Mouse (Mus musculus) limb, embryonic 11.5 days (tissue): ENCODE results near the gene Rab26. TPM values are rescaled to one million over a fixed set of nuclear protein-coding genes. Genes with fewer than 3 reads are reported as not detected.

Source experiments
- ATAC-seq: fragments of 200-750 bp; cut with Nextera tagmentation; 2 replicates; pipeline ENCODE4 v1.8.0; 2017; ENCODE audit warnings: low read depth; ENCODE audit not compliant: insufficient number of reproducible peaks, low FRiP score, low TSS enrichment
- DNase-seq: peaks from one replicate; pipeline ENCODE4 v3.0.0-alpha.2; 2015; ENCODE audit warnings: low spot score
- H3K27ac ChIP-seq: fragments of 300-500 bp; sonication (generic); replicated peaks from 2 replicates; pipeline ENCODE4 v1.5.1; 2014; ENCODE audit warnings: low read depth, mild to moderate bottlenecking, low read length
- H3K27me3 ChIP-seq: fragments of 300-500 bp; sonication (generic); 2 replicates; pipeline ENCODE4 v1.6.1; 2014; ENCODE audit warnings: mild to moderate bottlenecking, low read length, mixed read lengths; ENCODE audit not compliant: control insufficient read depth, insufficient read depth
- H3K36me3 ChIP-seq: fragments of 300-500 bp; sonication (generic); 2 replicates; pipeline ENCODE4 v1.6.1; 2014; ENCODE audit warnings: mild to moderate bottlenecking, low read length, moderate library complexity, mixed read lengths; ENCODE audit not compliant: control insufficient read depth, insufficient read depth
- H3K4me1 ChIP-seq: fragments of 300-500 bp; sonication (generic); 2 replicates; pipeline ENCODE4 v1.6.1; 2014; ENCODE audit warnings: low read length, mixed read lengths; ENCODE audit not compliant: control insufficient read depth, insufficient read depth
- H3K4me2 ChIP-seq: fragments of 300-500 bp; sonication (generic); 2 replicates; pipeline ENCODE4 v1.6.1; 2014; ENCODE audit warnings: low read depth, mild to moderate bottlenecking, moderate library complexity; ENCODE audit not compliant: severe bottlenecking
- H3K4me3 ChIP-seq: fragments of 300-500 bp; sonication (generic); 2 replicates; pipeline ENCODE4 v1.5.1; 2014; ENCODE audit warnings: low read depth, low read length
- H3K9ac ChIP-seq: fragments of 300-500 bp; sonication (generic); 2 replicates; pipeline ENCODE4 v1.6.1; 2014; ENCODE audit warnings: mild to moderate bottlenecking, low read length
- H3K9me3 ChIP-seq: fragments of 300-500 bp; sonication (generic); 2 replicates; pipeline ENCODE4 v1.6.1; 2016; ENCODE audit warnings: low read length; ENCODE audit not compliant: control insufficient read depth
- WGBS: fragments of 180-500 bp; shearing (Covaris S2); extraction: QIAGEN DNeasy Blood & Tissue Kit; methylation state at CpG from one replicate; pipeline ENCODE4 v1.1.7; 2014; 5-methylcytosine and 5-hydroxymethylcytosine counted together
- polyA plus RNA-seq: library from polyadenylated mRNA; unstranded; fragments of >200 nt; fragmentation: Nextera tagmentation; extraction: Ambion mirVana; gene quantifications from 2 replicates; pipeline ENCODE4 v1.2.1, GENCODE M21; 2014

Rab26 gene
- polyA plus RNA-seq, 1 experiment from 2014 or later = 3.1 TPM

GRCm38 (mm10) chr17:24540375-24540774 is 6.4 kb upstream of the Rab26 start:
- no peak overlapping the region for H3K4me2 ChIP-seq
- H3K9me3 ChIP-seq = no peaks in the 10 kb centered on the region
- no peak overlapping the region for H3K27ac ChIP-seq
- H3K4me1 ChIP-seq = no peaks in the 10 kb centered on the region
- no peak overlapping the region for H3K9ac ChIP-seq
- H3K27me3 ChIP-seq = no peaks in the 10 kb centered on the region
- no peak overlapping the region for H3K4me3 ChIP-seq
- 12% methylated on average over 3 of the region's 3 CpGs for WGBS
- no peak for ATAC-seq
- H3K36me3 ChIP-seq = no peaks in the 10 kb centered on the region
- DNase-seq = peak; percentile 57

- no peak for ATAC-seq
- H3K27me3 ChIP-seq = no peaks in the 10 kb centered on the region
- peak; percentile 75 for DNase-seq
These were observed 4.9 kb upstream of the Rab26 start for GRCm38 (mm10) chr17:24538950-24539349.

GRCm38 (mm10) chr17:24537536-24537935 is 3.5 kb upstream of the Rab26 start:
- H3K36me3 ChIP-seq = no peaks in the 10 kb centered on the region
- H3K9me3 ChIP-seq = no peaks in the 10 kb centered on the region
- no peak overlapping the region for H3K9ac ChIP-seq
- ATAC-seq = no peak
- H3K4me2 ChIP-seq = no peak overlapping the region
- H3K27ac ChIP-seq = 0 out of 2 replicates have a peak overlapping the region, but pooled peaks have one; percentile 3
- 47% methylated on average over 3 of the region's 3 CpGs for WGBS
- peaks cover 7% of the 10 kb centered on the region; the same call in 1 of the 2 replicates for H3K4me1 ChIP-seq
- no peaks in the 10 kb centered on the region for H3K27me3 ChIP-seq
- no peak for DNase-seq
- no peak overlapping the region for H3K4me3 ChIP-seq

More at GRCm38 (mm10) chr17:24538950-24539349, 4.9 kb upstream of the Rab26 start:
- Histone ChIP-seq H3K9ac (no peak overlapping the region), H3K4me1 (no peaks in the 10 kb centered on the region), H3K9me3 (no peaks in the 10 kb centered on the region), H3K36me3 (no peaks in the 10 kb centered on the region), H3K4me3 (no peak overlapping the region), H3K4me2 (no peak overlapping the region), H3K27ac (no peak overlapping the region)
- 74% methylated on average over 8 of the region's 8 CpGs for WGBS

GRCm38 (mm10) chr17:24535300-24535699 is 1.3 kb upstream of the Rab26 start:
- no peak overlapping the region for H3K4me3 ChIP-seq
- peaks cover 3% of the 10 kb centered on the region; the same call in 1 of the 2 replicates for H3K36me3 ChIP-seq
- ATAC-seq (no peak), DNase-seq (no peak)
- no peak overlapping the region for H3K9ac ChIP-seq
- WGBS = 45% methylated on average over 5 of the region's 5 CpGs
- H3K4me1 ChIP-seq = peaks cover 19% of the 10 kb centered on the region
- H3K9me3 ChIP-seq = no peaks in the 10 kb centered on the region
- no peak overlapping the region for H3K27ac ChIP-seq
- H3K4me2 ChIP-seq = no peak overlapping the region
- no peaks in the 10 kb centered on the region for H3K27me3 ChIP-seq

GRCm38 (mm10) chr17:24533099-24533992 is 664 bp downstream of the Rab26 start:
- Histone ChIP-seq H3K9me3 (no peaks in the 10 kb centered on the region), H3K36me3 (peaks cover 6% of the 10 kb centered on the region; the same call in 1 of the 2 replicates), H3K27ac (no peak overlapping the region), H3K4me2 (peak overlapping the region; percentile 61), H3K4me1 (peaks cover 33% of the 10 kb centered on the region), H3K9ac (no peak overlapping the region), H3K27me3 (no peaks in the 10 kb centered on the region), H3K4me3 (peak overlapping the region; percentile 17)
- peak; percentile 90 for DNase-seq
- WGBS = 5% methylated on average over 53 of the region's 53 CpGs
- peak; percentile 58 for ATAC-seq

GRCm38 (mm10) chr17:24532045-24532444 is 2.0 kb downstream of the Rab26 start:
- Histone ChIP-seq H3K4me3 (no peak overlapping the region), H3K4me2 (no peak overlapping the region), H3K4me1 (peaks cover 33% of the 10 kb centered on the region), H3K9ac (no peak overlapping the region), H3K27me3 (no peaks in the 10 kb centered on the region), H3K27ac (no peak overlapping the region), H3K36me3 (peaks cover 6% of the 10 kb centered on the region; the same call in 1 of the 2 replicates), H3K9me3 (no peaks in the 10 kb centered on the region)
- no peak for DNase-seq
- WGBS = 69% methylated on average over 7 of the region's 7 CpGs
- ATAC-seq = no peak

- no peak overlapping the region for H3K4me2 ChIP-seq
- H3K27me3 ChIP-seq = no peaks in the 10 kb centered on the region
- no peak overlapping the region for H3K4me3 ChIP-seq
- 61% methylated on average over 3 of the region's 3 CpGs for WGBS
- peaks cover 40% of the 10 kb centered on the region for H3K4me1 ChIP-seq
- no peak overlapping the region for H3K27ac ChIP-seq
- ATAC-seq (no peak), DNase-seq (no peak)
- H3K9ac ChIP-seq = no peak overlapping the region
- H3K36me3 ChIP-seq = peaks cover 6% of the 10 kb centered on the region; the same call in 1 of the 2 replicates
- H3K9me3 ChIP-seq = no peaks in the 10 kb centered on the region
These were observed 2.9 kb downstream of the Rab26 start for GRCm38 (mm10) chr17:24531064-24531463.

GRCm38 (mm10) chr17:24530361-24531050 is 3.5 kb downstream of the Rab26 start:
- ATAC-seq (no peak), DNase-seq (no peak)
- Histone ChIP-seq H3K4me1 (peaks cover 40% of the 10 kb centered on the region), H3K36me3 (peaks cover 6% of the 10 kb centered on the region; the same call in 1 of the 2 replicates), H3K9ac (peak overlapping the region; percentile 77), H3K4me3 (peak overlapping the region; percentile 53), H3K9me3 (no peaks in the 10 kb centered on the region), H3K27ac (no peak overlapping the region; the same call in 1 of the 2 replicates), H3K4me2 (peak overlapping the region; percentile 84), H3K27me3 (no peaks in the 10 kb centered on the region)
- 31% methylated on average over 8 of the region's 8 CpGs for WGBS
